Comparison of ENCODE assay signal across 15 mouse cellular contexts in genomic region chr2:27320820-27321219, GRCm38 (mm10).
"Had no signal": no experiment of that assay in that cellular context is flagged by ENCODE, and none has a peak within 500 bp of the region (broad histone marks: within the 10 kb centered on the region; RNA-seq: fewer than 3 reads in every experiment).

No protein-coding gene starts in this region.

- H3K9ac ChIP-seq: liver, embryonic 13.5 days; neural tube, embryonic 12.5 days; neural tube, embryonic 15.5 days had no signal

- H3K27me3 ChIP-seq: liver, embryonic 13.5 days; neural tube, embryonic 12.5 days; neural tube, embryonic 15.5 days had no signal

- H3K9me3 ChIP-seq: liver, embryonic 13.5 days; neural tube, embryonic 12.5 days; neural tube, embryonic 15.5 days had no signal

- H3K36me3 ChIP-seq: liver, embryonic 13.5 days; neural tube, embryonic 12.5 days; neural tube, embryonic 15.5 days had no signal

- DNase-seq: kidney, adult 18-20 months; kidney, adult 9 months; kidney, postnatal 14 days; kidney, postnatal 4 days; liver, embryonic 13.5 days; lung, adult 2 months; right cerebral cortex, adult 18-20 months; right cerebral cortex, postnatal 14 days; right cerebral cortex, postnatal 4 days; thymus, adult 18-20 months; thymus, postnatal 36 days had no signal

- H3K4me2 ChIP-seq: liver, embryonic 13.5 days; neural tube, embryonic 12.5 days; neural tube, embryonic 15.5 days had no signal

- H3K27ac ChIP-seq: liver, embryonic 13.5 days; macrophage; neural tube, embryonic 15.5 days; stomach, postnatal 0 days had no signal

- H3K4me3 ChIP-seq: liver, embryonic 13.5 days; neural tube, embryonic 12.5 days; neural tube, embryonic 15.5 days had no signal
